Mouse (Mus musculus) small intestine, adult 10 weeks (tissue): ENCODE results near the gene Stat3. TPM values are rescaled to one million over a fixed set of nuclear protein-coding genes. Genes with fewer than 3 reads are reported as not detected.

Experiments
- polyA plus RNA-seq: library from polyadenylated mRNA; stranded (reverse); fragments of 350-450 nt; fragmentation: Illumina TruSeq; extraction: RNeasy Lipid Tissue Mini Kit (QIAGEN cat#74804); gene quantifications from one replicate; pipeline ENCODE4 v1.2.3, GENCODE M21; 2014; ENCODE audit warnings: low replicate concordance

The Stat3 gene
- 18.7 TPM for polyA plus RNA-seq

DNA sequence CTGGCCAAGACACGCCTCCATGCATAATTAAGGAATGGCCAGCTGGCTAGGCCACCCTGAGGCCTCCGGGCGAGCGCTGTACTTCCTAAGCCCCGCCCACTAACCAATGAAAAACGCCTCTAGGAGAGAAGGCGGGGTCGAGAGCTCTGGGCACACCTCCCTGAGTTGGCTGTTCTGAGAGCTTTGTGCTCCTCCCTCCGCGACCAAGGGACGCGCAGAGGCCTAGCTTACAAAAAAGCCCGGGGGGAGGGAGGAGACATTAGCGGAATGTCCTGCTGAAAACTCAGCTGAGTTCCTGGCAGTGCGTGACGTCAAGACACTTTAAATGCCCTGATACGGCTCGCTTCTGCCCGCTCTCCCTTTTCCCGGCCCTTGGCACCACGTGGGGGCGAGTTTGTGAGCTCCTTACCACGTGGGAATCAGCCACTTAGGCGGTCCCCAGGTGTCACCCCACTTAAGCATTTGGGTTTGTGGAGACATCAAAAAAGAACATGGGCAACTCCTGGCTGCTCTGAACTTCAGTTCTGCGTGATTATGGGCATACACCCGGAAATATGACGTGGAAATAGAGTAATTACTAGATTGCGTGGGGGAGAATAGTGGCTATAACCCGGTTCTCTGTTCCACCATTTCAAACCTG lies at the start of gene Stat3:
Gene Stat3, minus strand, starts transcription at position 29 of the 640 bp plus-strand sequence.

DNA sequence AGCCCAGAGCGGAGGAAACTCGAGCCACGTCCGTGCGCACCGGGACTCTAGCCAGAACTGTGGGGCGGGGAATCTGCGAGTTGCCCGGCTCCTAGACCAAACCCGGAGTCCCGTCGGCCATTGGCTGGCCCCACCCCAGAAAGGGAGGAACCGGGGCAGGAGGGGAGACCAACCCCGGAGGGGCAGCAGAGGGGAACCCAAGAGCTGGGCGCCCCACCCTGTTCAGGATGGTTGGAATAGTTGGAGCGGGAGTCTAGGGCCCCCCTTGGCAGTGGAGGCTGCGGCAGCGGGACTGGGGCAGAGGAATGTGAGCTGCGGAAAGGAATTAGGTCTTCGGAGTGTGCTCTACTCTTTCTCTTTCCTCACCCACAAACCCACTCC lies 31.2 kb upstream of the Stat3 start, which contains the start of gene Cavin1:
Gene Cavin1, minus strand, starts transcription at position 331 of the 381 bp plus-strand sequence.

DNA sequence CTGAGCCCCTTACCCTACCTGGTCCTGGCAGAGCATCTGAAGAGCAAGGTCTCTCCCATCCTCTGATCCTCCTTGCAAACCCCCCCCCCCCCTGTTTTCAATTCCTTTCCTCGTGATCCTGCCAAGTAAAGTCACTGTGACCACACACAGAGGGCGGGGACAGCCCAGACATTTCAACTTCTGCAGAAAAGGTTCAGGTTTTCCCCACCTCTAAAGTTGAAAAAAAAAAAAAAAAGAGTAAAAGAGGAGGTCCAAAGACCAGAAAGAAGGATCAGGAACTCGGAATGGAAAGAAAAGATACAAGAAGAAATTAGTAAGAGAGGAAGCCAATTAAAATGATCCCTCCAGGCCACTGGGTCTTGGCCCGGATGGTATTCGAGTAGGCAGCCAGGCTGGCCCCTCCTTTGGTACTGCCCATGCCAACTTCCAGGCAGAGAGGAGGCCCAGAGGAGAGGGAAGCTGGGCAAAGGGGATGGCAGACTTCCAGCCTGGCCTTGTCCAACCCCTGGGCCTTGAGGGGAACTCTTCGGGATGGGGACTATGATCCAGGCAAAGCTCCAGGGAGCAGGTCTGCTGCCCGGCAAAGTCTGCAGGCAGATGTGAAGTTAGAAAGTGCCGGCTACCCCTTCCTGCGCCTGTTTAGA lies 80.3 kb downstream of the Stat3 start, which contains the start of gene Stat5a:
Gene Stat5a, plus strand, starts transcription at position 417 of the 644 bp plus-strand sequence.

DNA sequence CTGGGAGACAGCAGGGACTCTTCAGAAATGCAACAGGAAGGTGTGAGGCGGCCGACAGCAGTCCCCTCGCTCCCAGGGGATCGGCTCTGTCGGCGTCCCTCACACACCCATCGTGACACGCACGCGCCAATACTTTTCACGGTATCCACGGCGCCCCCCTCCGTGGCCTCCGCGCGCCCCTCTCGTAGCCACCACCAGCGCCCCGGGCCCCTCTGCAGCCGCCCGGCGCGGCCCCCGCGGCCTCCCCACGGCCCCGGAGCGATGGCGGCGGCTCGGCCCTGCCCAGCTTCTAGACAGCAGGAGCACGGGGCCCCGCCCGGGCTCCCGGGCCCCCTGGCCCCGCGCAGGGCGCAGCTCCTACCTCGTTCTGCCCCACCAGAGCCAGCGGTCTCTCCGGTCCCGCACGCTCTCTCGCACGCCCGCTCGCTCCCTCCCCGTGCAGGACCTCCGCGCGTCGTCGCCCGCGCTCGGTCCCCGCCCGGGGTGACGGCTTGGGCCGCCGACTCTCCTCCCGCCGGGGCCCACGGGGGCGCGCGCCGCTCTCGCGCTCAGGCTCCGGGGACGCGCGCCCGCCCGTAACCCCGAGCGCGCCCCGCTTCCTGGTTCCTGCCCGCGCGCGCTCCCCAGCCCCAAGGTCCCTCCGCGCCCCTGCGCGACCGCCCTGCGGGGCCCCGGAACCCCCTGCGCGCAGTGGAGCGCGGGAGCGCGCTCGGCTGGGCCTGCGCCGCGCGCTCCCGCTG lies 89.1 kb downstream of the Stat3 start, which contains the start of gene Stat5b:
Gene Stat5b, minus strand, starts transcription at position 687 of the 740 bp plus-strand sequence.

Other genes with a start within 250 kb of the Stat3 start
- gene Zfp385c, start 247.1 kb downstream of the Stat3 start, polyA plus RNA-seq = not detected
- 0.45 TPM for gene Dhx58, start 235.3 kb downstream of the Stat3 start, polyA plus RNA-seq
- gene Kat2a, start 227.1 kb downstream of the Stat3 start, polyA plus RNA-seq = 0.48 TPM
- not detected for gene Hspb9, start 225.7 kb downstream of the Stat3 start, polyA plus RNA-seq
- gene Rab5c, start 201.3 kb downstream of the Stat3 start, polyA plus RNA-seq = 45.0 TPM
- gene Kcnh4, start 179.6 kb downstream of the Stat3 start, polyA plus RNA-seq = not detected
- not detected for gene Hcrt, start 176.6 kb downstream of the Stat3 start, polyA plus RNA-seq
- gene Ghdc, start 168.6 kb downstream of the Stat3 start, polyA plus RNA-seq = 1.7 TPM
- 2.1 TPM for gene Stat5b, start 88.8 kb downstream of the Stat3 start, polyA plus RNA-seq
- 1.2 TPM for gene Stat5a, start 80.2 kb downstream of the Stat3 start, polyA plus RNA-seq
- gene Cavin1, start 31.3 kb upstream of the Stat3 start, polyA plus RNA-seq = 15.7 TPM
- 68.7 TPM for gene Atp6v0a1, start 69.9 kb upstream of the Stat3 start, polyA plus RNA-seq
- gene Naglu, start 130.5 kb upstream of the Stat3 start, polyA plus RNA-seq = not detected
- not detected for gene Hsd17b1, start 138.9 kb upstream of the Stat3 start, polyA plus RNA-seq
- gene Coasy, start 143.0 kb upstream of the Stat3 start, polyA plus RNA-seq = 0.59 TPM
- gene Mlx, start 147.7 kb upstream of the Stat3 start, polyA plus RNA-seq = 98.3 TPM
- gene Psmc3ip, start 155.9 kb upstream of the Stat3 start, polyA plus RNA-seq = 0.52 TPM
- 33.3 TPM for gene Retreg3, start 180.4 kb upstream of the Stat3 start, polyA plus RNA-seq
- gene Tubg1, start 180.4 kb upstream of the Stat3 start, polyA plus RNA-seq = 0.82 TPM
- not detected for gene Tubg2, start 216.4 kb upstream of the Stat3 start, polyA plus RNA-seq
- gene Cntnap1, start 231.0 kb upstream of the Stat3 start, polyA plus RNA-seq = 0.22 TPM
- 0.52 TPM for gene Plekhh3, start 231.8 kb upstream of the Stat3 start, polyA plus RNA-seq
- gene Ccr10, start 235.9 kb upstream of the Stat3 start, polyA plus RNA-seq = not detected